Mouse (Mus musculus): ENCODE data around the gene Golph3.

The Golph3 gene

DNA sequence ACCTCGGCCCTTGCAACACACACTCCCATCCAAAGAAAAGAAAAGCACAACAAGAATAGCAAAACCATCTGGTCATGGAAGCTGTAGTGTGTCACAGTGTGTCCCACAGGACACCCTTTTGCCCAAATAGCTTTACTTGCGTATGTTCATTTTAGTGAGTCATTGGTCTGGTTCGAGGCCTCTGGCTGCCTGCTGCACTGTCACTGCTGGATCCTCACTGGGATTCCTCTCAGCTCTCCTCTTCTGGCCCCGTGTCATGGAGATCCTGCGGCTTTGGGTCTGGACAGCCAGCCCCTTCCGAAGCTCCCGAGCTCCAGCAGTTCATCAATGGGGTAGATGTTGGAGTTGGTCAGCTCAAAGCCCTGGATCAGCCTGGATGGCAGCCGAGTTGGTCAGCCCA lies 2.8 kb upstream of the Golph3 start:
- no peak for DNase-seq (ENCODE audit: low spot score in 2 of 2)

DNA sequence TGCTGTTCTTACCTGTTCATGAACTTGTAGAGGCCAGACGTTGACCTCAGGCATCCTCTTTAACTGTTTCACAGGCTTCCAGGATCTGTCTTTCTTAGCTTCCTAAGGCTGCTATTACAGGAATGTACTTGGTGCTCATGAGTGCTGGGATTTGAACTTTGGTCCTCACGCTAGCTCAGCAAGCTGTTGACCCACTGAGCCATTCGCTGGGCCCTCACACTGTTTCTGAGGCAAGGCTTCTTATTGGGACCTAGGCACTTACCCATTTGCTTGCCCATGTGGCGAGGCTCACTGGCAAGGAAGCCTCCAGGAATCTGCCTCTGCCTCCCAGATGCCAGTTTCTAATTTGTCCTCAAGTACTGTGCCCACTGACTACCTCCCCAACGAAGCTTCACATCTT lies 1.4 kb upstream of the Golph3 start:
- DNase-seq (ENCODE audit: low spot score in 2 of 2), result no peak

- no peak for DNase-seq (ENCODE audit: low spot score in 2 of 2)
These were observed 684 bp upstream of the Golph3 start for GRCm38 (mm10) chr15:12320441-12321090.

GRCm38 (mm10) chr15:12321788-12322621 lies 755 bp downstream of the Golph3 start, which contains the start of gene 1810049J17Rik:
Gene 1810049J17Rik, minus strand, starts transcription at chr15:12321899.
- DNase-seq (ENCODE audit: low spot score in 2 of 2), result peak; percentile 45 to 80

DNA sequence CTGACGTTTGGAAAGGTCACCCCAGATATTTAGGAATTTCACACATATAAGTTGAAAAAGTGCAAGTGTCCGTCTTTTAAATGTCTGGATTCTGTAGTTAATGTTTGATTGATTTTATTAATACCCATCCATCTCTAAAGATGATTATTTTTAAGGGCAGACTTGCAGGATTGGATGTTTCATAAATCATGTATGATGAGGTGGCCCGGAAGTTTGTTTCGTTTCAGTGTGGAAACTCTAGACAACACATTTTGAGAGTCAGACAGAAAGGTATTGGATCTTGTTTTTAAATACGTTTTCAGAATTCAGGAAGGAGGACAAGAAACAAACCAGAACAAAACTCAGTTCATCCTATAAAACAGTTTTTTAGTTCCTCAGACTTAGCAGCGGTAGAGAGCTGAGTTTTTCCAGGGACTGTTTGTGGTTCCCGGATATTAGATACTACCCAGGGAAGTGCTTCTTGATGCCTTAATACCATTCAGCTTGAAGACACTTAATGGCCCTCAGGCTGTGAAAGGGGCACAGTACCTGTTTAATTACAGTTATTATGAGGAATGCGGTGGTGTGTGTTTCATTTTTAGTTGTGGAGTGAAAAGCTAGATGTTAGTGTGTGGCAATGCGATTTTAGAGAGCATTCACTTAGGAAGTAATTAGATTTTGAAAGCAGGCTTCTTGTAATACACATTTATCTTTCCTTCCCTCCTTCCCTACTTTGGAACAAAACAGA lies 1.6 kb downstream of the Golph3 start:
- DNase-seq (ENCODE audit: low spot score in 2 of 2), result no peak

GRCm38 (mm10) chr15:12324326-12324725 lies 3.1 kb downstream of the Golph3 start:
- no peak for DNase-seq (ENCODE audit: low spot score in 2 of 2)

DNA sequence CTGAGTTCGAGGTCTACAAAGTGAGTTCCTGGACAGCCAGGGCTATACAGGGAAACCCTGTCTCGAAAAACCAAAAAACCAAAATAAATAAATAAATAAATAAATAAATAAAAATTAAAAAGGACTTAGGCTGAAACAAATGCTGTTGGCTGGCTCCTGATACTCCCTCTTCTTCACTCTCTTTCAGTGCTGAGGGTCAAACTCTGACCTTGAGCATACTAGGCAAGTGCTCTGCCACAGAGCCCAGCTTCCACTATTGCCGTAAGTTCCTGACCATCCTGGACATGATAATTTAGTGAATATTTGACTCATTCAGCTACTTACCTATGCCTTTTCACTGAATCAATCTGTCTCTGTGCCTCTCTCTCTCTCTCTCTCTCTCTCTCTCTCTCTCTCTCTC lies 9.1 kb downstream of the Golph3 start:
- no peak for DNase-seq (ENCODE audit: low spot score in 2 of 2)

- no peak for DNase-seq (ENCODE audit: low spot score in 2 of 2)
These were observed 9.6 kb downstream of the Golph3 start for GRCm38 (mm10) chr15:12330892-12331291.

DNA sequence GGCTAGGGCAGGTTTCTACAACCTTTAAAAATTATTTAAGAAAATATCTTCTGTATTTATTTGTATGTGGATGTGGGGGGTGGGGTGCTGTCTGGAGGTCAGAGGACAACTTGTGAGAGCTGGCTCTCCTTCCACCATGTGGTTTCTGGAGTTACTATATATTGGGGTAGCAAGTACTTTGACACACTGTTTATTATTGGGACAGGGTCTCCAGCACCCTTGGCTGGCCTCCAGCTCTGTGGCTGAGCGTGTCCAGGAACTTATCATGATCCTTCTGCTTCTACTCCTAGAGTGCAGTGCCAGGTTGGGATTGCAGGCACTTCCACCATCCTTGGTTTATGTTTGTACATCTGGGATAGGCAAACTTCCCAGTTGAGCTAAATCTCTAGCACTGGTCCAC lies 10.1 kb downstream of the Golph3 start:
- no peak for DNase-seq (ENCODE audit: low spot score in 2 of 2)

DNA sequence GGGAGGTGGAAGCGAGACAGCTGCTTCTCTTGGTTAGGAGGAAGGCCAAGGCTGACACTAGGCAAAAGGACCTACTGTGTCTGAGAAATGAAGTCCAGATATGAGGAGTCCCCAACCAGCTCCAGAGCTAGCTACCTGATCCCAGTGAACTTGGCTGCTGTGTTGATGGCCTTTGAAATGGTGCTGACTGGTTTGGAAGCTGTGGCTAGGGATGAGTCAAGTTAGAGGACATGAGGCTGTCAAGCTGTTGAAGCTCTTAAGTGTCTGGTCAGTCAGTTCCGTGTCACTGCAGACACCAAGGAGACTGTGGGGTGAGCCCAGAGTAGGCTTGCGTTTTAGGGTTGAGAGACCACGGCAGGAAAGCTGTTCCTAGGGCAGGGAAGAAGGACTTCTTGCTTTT lies 13.1 kb downstream of the Golph3 start:
- no peak for DNase-seq (ENCODE audit: low spot score in 2 of 2)

DNA sequence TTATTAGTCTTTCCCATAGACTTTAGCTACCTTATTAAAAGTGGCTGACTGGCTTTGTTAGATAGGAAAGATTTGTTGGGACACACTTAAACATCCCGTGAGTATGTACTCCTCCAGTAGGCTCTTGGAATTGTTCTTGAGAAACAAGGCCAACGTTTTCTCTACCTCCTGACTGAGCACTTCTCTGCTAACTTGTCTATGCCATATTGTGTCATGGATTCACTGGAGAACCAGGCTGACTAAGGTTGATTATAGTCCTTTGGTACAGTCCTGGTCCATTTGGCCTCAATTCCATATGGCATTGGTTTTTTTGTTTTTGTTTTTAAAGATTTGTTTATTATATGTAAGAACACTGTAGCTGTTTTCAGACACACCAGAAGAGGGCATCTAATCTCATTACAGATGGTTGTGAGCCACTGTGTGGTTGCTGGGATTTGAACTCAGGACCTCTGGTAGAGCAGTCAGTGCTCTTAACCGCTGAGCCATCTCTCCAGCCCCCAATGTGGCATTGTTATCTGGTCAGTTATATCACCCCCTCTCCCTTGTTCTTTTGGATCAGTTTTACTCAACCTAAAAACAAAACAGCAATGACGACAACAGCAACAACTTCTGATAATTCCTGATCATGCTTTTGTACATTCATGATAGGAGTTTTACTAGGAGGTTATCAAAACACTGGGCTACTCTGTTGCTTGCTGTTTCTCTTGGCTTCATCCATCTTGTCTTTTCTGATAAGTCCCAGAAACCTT lies 16.0 kb downstream of the Golph3 start:
- DNase-seq (ENCODE audit: low spot score in 2 of 2), result no peak

GRCm38 (mm10) chr15:12337779-12338137 lies 16.5 kb downstream of the Golph3 start:
- DNase-seq (ENCODE audit: low spot score in 2 of 2), result no peak

DNA sequence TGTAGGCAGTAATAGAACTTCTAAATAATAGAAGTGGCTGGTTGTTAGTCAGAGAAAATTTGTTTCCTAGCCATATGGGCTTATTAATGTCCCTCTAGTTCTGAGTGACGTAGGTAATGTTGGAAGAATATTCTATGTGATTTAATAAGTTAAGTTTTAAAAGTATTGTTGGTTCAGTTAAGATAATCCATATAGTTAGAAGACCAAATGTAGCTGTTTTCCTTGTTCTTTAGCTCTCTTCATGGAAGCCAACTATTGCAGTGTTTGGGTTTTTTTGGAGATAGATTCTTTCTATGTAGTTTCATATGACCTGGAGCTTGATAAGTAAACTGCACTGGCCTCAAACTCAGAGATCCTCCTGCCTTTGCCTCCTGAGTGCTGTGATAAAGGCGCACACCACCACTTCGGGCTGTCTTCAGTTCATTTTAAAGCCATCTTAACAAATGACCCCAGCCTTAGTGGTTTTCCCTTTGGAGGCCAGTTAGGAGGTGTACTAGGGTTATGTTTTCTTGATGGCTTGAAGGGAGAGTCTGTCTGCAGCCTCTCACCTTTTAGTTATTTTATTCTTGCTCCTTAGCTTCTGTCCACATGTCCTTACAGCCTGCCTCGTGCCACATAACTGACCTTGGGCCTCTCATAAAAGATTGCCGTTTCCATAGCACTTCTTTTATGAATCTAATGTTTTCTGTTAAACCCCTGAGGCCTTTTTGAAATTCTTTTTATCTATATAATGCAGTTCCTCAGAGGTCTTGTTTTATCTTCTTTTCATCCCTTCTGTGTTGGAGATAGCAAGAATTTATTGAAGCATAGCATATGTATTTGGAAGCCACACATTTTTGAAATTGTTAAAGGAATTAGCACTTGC lies 19.5 kb downstream of the Golph3 start:
- DNase-seq (ENCODE audit: low spot score in 2 of 2), result no peak

- DNase-seq (ENCODE audit: low spot score in 2 of 2), result no peak
These were observed 20.1 kb downstream of the Golph3 start for GRCm38 (mm10) chr15:12341401-12341758.

- DNase-seq (ENCODE audit: low spot score in 2 of 2), result no peak
These were observed 25.7 kb downstream of the Golph3 start for GRCm38 (mm10) chr15:12346916-12347315.

DNA sequence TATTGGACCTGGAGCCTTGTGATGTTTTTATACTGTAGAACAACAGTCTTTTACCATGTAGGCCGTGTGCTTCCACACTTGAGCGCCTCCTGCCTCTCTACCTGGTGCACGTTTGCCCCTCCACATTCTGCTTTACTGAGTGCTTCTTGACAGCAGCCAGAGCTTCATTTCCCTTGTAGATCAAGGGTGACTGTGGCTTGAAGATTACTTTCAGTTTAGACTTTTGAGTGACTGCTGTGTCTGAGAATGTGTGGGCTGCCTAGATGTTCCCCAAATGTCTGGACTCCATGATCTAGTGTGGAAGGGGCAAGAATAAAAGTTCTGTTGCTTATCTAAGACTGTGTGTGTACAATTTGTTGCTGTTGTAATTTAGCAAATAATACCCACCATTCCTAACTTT lies 27.7 kb downstream of the Golph3 start:
- DNase-seq (ENCODE audit: low spot score in 2 of 2), result no peak

DNA sequence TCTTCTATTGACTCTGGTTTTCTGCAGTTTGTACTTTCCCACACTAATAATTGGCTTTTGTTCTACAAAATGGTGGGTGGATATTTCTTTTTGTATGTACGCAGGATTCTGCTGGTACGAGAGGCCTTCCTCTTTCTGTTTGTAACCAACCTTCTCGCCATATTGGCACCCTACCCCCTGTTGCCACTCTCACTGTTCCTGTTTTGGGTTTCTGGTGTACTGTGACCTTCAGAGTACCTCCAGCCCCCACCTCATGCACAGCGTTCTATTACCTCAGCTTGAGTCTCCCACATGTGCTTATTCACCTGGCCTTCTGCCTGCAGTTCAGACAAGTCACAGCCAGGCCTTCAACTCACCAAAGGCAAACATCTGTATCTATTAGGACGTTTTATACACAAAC lies 28.6 kb downstream of the Golph3 start:
- no peak for DNase-seq (ENCODE audit: low spot score in 2 of 2)

DNA sequence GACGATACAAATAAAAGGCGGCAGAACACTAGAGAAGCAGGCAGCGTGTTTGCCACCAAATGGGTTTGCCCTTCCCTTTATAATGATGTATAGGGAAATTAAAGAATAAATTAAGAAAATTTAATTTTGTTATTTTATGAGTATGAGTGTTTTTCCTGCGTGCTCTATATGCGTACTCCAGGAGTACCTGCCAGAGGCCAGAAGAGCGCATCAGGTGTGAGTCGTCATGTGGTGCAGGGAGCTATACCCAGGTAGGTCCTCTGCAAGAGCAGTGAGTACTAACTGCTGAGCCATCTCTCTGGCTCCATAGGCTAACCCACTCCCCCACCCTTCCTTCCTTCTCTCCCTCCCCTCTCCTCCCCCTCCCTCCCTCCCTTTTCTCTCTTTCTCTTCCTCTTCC lies 30.2 kb downstream of the Golph3 start:
- no peak for DNase-seq (ENCODE audit: low spot score in 2 of 2)

- no peak for DNase-seq (ENCODE audit: low spot score in 2 of 2)
These were observed 33.1 kb downstream of the Golph3 start for GRCm38 (mm10) chr15:12354281-12354810.

DNA sequence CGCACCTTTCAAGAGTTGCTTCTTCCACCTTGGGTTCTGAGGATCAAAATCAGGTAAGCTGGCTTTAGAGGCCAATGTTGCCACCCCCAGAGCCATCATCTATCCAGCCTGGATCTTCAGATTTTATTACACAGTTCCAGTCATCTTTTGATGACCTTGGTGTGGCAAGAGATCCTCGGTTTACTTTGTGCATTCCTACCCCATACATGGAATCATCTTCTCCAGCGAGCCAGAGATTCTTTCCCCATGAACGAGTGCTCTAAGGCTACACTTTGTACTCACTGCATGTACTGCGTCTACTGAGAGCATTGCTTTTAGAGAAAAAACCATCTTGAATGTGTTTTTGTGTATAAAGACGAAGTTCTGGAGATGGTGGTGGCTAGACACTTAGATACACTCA lies 34.0 kb downstream of the Golph3 start:
- no peak for DNase-seq (ENCODE audit: low spot score in 2 of 2)

DNA sequence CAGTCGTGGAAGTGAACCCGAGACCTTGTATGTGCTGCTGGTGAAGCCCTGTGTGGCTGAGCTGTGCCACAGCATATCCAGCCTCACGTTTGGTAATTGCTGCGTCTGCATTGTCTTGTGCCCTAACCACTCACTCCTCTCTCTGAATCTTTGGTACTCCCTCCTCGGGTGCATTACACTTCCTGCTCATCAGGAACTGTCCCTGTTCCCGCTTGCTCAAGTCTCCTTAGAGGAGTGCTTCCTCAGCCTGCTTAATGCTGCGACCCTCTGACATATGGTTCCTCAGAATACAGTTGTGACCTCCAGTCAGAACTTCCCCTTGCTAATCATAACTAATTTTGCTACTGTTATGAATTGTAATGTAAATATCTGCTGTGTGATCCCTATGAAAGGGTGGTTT lies 34.7 kb downstream of the Golph3 start:
- DNase-seq (ENCODE audit: low spot score in 2 of 2), result no peak
